Mouse (Mus musculus): ENCODE measurements around the gene Tigd3.

The Tigd3 gene

GRCm38 (mm10) chr19:5877618-5878361 lies 16.2 kb downstream of the Tigd3 start, which contains the start of gene Slc25a45:
Slc25a45 (plus strand) TSS chr19:5877808.
- peak; percentile 72 to 76 for DNase-seq (ENCODE audit: low spot score in 2 of 2)

GRCm38 (mm10) chr19:5874969-5875480 lies 18.9 kb downstream of the Tigd3 start, which contains the start of gene Frmd8:
Frmd8 (minus strand) TSS chr19:5875274.
- peak; percentile 94 to 95 for DNase-seq (ENCODE audit: low spot score in 2 of 2)

DNA sequence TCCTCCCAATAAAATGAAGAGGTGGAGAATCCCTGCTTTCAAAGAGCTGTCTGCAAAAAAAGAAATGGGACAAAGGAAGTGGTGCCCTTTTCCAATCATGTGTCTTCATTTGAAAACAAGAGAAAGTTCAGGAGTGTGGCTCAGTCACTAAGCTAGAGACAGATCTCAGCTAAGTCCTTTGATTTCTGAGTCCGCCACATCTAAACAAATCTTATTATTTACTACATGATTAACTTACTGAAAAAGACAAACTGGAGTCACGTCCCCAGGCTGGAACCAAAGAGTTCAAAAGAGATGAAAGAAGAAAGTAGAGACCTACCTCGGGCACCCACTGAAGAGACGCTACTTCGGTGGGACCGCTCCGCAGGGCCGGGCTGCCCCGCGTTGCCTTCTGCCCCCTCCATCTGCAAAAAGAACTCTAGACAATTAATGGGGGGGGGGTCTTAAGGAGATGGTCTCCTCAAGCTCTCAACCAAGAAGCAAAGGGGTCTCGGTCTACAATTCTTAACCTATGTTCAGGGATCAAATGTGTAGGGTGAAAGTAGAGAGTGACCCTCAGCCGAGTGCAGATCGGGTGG lies 19.5 kb downstream of the Tigd3 start:
- no peak for DNase-seq (ENCODE audit: low spot score in 2 of 2)

DNA sequence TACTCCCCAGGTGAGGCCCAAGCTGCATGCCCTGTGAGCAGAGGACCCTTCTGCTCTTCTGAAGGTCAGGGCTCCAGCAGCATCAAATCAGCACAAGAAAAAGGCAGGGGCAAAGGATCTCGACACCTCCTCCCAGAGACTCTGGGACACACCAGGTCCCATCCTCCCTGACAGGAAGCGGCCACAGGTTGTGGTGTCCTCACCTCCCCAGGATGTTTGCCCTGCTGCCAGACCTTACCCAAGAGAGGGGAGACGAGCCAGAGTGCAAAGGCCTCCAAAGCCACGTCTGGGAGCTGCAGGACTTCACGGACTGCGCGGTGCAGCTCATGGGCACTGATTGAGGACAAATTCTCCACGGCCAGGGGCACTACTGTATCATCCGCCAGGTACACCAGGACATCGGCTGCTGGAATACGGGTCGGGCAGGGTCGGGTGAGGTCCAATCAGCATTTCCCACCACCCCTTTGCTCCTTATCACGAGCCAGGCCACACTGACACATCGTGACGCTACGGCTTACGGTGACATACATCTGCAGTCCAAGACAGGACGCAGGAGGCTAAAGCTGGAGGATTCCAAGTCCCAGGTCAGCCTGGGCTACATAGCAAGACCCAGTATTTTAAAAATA lies 20.9 kb downstream of the Tigd3 start:
- no peak for DNase-seq (ENCODE audit: low spot score in 2 of 2)

- no peak for DNase-seq (ENCODE audit: low spot score in 2 of 2)
These were observed 21.4 kb downstream of the Tigd3 start for GRCm38 (mm10) chr19:5872528-5872927.

- DNase-seq (ENCODE audit: low spot score in 2 of 2) = no peak
These were observed 22.3 kb downstream of the Tigd3 start for GRCm38 (mm10) chr19:5871683-5872082.

DNA sequence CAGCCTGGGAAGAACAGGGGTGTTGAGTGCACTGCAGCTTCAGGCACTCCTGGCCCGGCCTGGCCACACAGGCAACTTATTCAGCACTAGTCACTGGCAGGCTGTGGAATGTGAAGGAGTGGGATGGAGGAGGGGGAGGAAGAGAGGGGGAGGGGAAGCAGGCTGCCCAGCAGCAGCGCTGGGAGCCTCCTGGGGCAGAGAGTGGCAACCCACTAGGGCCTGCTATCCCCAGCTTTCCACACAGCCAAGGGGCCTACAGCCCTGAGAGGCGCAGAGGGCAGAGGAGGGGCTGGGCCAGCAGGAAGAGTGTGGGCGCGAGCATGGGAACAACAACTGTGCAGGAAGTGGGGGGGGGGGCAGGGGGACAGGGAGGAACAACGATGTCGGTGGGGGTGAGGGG lies 22.7 kb downstream of the Tigd3 start:
- DNase-seq (ENCODE audit: low spot score in 2 of 2) = peak; percentile 46 to 48

- no peak for DNase-seq (ENCODE audit: low spot score in 2 of 2)
These were observed 25.9 kb downstream of the Tigd3 start for GRCm38 (mm10) chr19:5868096-5868495.

DNA sequence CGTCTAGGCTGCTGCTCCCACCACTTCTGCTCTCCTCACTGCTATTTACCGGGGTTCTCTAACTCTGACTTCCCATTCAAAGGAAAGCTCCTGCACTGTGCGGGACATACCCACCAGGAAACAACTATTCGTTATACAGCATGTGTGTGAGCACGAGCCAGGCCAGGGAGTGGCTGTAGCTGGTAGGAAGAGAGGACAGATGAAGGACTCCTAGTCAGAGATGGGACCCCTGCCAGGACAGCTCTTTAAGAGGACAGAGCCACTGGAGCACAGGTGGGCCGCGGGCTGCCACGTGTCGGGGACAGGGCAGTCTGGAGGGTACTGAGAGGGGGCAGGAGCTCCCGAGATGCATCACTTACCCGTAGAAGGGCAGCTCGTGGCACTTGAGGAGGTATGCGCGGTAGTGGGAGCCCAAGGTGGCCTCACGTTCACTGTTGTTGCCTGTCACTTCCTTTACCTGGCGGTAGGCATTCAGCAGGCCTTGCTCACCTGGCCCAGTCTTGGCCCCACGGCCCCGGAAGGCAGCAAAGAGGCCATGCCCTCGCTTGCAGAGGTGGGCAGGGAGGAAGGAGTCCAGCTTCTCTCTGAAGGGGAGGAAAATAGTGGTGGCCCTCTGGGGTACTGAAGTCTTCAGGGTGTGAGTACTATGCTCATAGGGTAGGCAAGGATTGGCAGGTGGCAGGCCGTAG lies 29.1 kb downstream of the Tigd3 start:
- no peak for DNase-seq (ENCODE audit: low spot score in 2 of 2)

DNA sequence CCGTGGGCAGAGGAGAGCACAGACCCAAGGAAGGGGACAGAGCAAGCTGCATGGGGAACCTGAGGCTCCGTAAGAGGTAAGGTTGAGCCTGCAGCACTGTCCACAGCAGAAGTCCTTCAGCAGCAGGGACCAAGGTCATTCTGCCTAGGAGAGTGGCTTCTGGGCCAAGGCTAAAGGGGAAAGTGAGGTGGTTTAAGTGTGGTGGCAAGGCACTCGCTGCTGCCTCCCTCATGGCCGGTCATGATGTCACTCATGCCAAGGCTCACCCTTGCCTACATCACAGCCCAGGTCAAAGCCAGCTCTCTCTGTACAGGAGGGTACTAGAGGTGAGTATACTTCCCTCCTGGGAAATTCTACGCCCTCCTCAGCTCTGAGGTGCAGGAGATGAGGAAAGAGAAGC lies 30.2 kb downstream of the Tigd3 start:
- DNase-seq (ENCODE audit: low spot score in 2 of 2) = no peak

DNA sequence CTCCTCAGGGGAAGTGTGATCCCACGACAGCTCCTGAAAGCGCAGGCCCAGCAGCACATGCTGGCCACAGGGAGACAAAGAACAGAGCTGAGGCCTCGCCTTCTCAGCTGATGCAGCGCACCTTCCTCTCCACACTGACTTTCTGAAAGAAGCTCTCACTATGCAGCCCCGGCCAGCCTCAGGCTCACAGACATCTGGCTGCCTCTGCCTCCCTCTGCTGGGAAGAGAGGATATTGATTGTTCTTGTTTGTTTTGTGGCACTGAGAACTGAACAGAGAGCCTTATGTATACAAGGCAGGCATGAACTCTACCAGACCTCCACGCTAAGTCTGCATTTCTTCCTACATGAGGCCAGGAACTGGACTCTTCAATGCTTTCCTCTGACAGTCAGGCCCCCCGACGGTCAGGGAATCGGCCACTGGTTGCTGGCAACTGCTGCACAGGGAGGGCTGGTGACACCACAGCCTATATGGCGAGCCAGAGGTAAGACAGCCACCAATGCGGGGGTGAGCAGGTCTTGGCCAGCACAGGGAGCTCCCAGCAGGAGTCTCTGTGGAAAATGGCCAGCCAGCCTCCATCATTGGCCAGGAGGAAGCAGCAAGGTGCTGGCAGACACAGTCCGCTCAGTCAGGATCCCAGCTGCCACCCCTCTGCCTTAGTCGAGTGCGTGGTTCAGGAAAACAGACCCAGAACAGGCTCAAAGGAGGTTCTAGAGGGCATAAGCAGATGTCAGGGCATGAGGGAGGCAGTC lies 31.4 kb downstream of the Tigd3 start:
- no peak for DNase-seq (ENCODE audit: low spot score in 2 of 2)

DNA sequence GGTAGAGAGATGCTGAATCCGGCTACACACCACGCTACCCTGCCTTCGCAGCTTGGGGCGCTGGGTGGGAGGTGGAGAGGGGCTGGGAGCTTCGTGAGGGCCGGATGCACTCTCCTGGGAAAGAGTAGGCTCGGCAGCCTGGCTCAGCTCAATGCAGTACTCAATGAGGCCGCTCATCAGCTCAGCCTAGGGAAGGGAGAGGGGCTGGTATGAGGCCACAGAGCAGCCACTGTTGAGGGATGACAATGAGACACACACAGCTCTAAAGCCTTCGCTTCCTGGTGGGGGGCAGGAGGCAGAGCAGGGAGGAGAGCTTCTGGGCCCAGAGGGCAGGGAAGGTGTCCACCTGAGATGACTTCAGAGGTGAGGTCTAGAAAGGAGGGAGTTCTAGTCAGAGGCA lies 37.3 kb downstream of the Tigd3 start:
- no peak for DNase-seq (ENCODE audit: low spot score in 2 of 2)

GRCm38 (mm10) chr19:5852035-5852722 lies 41.8 kb downstream of the Tigd3 start:
- no peak for DNase-seq (ENCODE audit: low spot score in 2 of 2)

GRCm38 (mm10) chr19:5851481-5851971 lies 42.4 kb downstream of the Tigd3 start:
- no peak for DNase-seq (ENCODE audit: low spot score in 2 of 2)

DNA sequence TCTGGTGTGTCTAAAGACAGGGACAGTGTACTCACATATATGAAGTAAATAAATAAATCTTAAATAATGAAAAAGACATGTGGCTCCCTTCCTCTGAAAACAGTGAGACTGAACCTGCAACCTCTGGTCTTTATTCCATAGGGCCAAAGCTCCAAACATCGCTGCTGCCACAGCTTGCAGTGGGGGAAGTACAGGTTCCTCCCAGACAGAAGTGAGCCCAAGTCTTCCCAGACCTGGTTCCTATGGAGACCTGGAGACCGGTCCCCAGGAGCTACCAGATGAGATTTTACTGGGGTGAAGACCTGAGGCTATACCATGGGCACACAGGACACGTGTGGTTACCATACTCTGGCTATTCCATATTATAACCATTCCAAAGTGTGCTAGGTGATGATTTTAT lies 43.1 kb downstream of the Tigd3 start:
- DNase-seq (ENCODE audit: low spot score in 2 of 2) = no peak

DNA sequence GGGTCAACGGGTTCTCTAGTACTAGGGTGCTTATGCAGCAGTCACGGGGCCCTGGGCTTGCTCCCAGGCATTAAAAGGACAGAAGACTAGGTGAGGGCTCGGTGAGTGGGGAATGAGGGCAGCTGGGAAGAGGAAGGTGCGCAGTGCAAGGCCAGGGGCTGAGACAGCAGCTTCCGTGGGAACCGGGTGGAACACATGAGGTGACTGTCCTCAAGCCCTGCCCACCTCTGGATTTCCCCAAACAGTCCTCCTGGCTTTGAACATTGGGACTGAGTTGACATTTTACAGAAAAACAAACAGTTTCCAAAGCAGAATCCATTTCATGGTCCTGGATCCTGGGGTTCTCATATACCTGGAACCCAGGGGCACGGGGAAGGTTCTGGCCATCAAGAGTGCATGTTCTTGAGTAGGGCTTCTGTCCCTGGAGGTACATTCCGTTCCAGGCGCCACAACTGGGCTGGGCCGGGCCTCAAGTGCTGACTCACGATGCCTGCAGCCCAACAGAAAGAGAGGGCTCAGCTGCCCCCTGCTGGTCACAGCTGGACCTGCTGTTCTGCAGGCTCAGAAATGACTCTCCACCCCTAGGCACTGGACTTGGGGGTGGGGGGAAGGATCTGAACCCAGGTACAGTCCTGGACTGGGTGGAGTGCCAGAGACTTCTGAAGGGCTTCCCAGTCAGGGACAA lies 44.0 kb downstream of the Tigd3 start:
- peak; percentile 86 to 89 for DNase-seq (ENCODE audit: low spot score in 2 of 2)

DNA sequence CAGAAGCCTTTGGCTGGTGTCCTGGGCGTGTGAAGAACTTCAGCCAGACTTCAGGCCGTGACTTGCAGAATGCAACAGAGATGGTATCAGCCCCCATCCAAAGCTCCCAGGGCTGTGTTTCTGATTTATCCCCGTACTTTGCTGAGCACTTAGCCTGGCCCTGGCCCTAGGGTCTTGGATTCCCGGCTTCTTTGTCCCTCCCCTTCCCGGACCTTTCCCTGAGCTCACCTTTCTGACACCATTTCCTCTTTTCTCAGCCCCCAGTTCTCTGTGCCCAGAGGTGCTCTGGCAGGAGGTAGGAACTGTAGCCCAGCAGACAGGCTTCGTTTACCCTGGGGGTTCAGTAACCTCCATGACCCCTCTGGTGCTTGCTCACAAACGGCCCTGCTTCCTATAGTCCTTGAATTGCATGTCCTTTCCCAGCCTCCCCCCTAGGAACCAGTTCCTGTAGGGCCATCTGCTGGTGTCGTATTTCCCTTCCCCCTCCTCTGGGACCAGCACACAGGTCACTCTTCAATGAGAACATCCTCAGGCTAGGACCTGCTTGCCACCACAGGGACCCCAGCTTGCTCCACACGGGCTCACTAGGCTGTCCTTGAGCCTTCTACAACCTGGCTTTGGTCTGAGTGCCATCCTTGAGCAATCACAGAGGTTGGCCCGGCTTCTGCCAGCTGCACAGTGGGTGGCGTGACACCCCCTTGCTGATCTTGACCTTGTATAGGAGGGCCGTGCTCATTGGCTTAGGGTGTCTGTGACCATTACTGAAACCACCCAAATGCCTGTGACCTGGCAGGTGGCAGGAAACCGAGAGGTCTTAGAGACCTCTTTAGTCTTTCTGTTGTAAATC lies 44.9 kb downstream of the Tigd3 start:
- DNase-seq (ENCODE audit: low spot score in 2 of 2) = peak in 1 of 2 experiments; percentile 35

- DNase-seq (ENCODE audit: low spot score in 2 of 2) = peak; percentile 67 to 79
These were observed 45.7 kb downstream of the Tigd3 start for GRCm38 (mm10) chr19:5848032-5848825.
